Mouse (Mus musculus): ENCODE measurements around the gene Vash2. TPM values are rescaled to one million over a fixed set of nuclear protein-coding genes. Genes with fewer than 3 reads are reported as not detected.

Gene Vash2
- polyA plus RNA-seq, 1 experiment from 2014 or later: 46.2 TPM

DNA sequence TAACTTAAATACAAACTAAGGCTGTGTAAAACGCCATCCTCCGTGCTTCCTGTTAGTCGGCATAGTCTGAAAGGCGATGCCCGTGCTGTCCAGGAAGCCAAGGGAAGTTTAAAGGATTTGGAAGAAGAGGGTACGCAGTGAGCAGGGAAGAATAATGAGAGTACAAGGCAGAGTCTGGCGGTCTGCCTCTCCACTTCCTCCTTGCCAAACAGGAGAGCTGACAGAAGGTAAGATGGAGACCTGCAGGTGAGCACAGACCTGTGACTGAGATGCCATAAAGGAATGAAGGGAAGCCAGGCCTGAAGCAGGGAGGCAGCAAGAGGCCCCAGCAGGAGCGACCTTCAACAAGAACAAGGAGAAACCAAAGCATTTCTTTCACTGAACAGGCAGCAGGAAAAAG, 4.9 kb downstream of the Vash2 start:
- Histone ChIP-seq H3K4me2 (no peak overlapping the region), H3K36me3 (peaks cover 70% of the 10 kb centered on the region), H3K4me3 (no peak overlapping the region), H3K4me1 (peaks cover 69% of the 10 kb centered on the region), H3K9me3 (no peaks in the 10 kb centered on the region), H3K27ac (replicated peaks) (peak overlapping the region; percentile 51), H3K9ac (peak overlapping the region; percentile 47), H3K27me3 (replicated peaks) (no peaks in the 10 kb centered on the region)
- no peak for ATAC-seq (ENCODE audit: extremely low read depth, insufficient number of reproducible peaks, low FRiP score, low TSS enrichment)
- WGBS: 86% methylated on average over 8 of the region's 8 CpGs

DNA sequence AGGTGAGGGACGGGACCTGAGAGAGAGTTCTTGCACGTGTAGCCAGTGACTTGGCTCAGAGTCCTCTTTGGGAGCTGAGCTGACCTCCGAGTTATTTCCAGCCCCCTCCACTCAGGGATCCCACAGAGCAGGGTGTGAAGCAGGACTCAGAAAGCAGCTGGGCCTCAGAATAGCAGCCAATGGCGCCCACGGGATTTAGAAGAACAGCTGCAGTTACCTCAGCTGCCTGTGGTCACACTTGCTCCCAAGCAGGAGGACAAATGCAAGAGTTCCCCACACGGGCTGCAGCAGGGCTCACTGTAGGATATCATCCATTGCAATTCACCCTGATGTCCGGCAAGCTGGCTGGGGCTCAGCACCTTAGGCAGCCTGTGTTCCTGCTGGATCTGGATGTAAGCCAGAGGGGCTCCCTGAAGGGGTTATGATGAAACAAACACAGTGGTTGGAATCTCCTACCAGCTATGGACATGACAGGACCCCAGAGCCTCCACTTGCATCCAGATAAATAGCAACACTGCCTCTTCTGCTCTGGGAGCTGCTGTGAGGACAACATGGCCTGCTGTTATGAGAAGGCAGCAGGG, 6.4 kb downstream of the Vash2 start:
- Histone ChIP-seq H3K9me3 (no peaks in the 10 kb centered on the region), H3K4me1 (peaks cover 70% of the 10 kb centered on the region), H3K9ac (peak overlapping the region; percentile 63), H3K27me3 (replicated peaks) (no peaks in the 10 kb centered on the region), H3K36me3 (peaks cover 84% of the 10 kb centered on the region), H3K4me3 (no peak overlapping the region), H3K4me2 (peak overlapping the region; percentile 15), H3K27ac (replicated peaks) (peak overlapping the region; percentile 88)
- ATAC-seq (ENCODE audit: extremely low read depth, insufficient number of reproducible peaks, low FRiP score, low TSS enrichment): 0 out of 2 replicates have a peak, but pooled peaks have one; percentile 15
- 23% methylated on average over 7 of the region's 7 CpGs for WGBS

DNA sequence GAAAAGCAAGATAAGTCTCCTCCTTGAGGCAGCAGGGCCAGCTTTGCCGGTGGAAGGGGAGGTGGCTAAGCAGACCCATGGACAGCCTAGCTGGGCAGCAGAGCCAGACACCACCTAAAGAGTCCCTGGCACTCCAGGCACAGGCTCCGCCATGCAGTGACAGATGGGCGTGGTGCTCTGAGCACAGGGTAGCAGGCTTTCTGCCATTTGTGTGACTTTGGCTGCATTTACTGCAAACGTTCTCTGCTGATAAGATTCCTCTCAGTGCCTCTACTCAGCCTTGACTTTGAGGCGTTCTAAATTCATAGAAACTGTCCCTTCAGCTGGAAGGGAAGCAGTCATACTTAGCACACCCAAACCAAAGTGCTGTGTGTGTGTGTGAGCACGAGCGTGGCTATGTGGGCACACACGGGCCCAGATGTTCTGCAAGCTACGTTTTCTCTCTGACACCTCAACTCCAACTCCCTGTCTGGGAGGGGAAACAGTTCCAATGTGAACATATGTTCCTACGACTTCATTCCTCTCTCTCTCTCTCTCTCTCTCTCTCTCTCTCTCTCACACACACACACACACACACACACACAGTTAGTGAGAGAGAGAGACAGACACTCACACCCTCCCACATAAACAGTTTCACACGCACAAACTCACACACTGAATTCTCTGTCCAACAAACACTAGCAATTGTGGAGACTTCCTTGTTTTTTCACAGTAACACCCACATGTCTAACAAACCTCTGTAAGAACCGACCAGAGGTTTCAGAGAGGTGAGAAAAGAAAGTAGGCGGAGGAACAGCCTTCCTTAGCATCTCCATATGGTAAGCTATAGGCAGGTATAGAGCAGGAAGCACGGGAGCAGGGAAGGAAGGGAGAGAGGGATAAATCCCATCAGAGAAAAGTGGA, 7.1 kb downstream of the Vash2 start:
- 57% methylated on average over 14 of the region's 14 CpGs for WGBS

DNA sequence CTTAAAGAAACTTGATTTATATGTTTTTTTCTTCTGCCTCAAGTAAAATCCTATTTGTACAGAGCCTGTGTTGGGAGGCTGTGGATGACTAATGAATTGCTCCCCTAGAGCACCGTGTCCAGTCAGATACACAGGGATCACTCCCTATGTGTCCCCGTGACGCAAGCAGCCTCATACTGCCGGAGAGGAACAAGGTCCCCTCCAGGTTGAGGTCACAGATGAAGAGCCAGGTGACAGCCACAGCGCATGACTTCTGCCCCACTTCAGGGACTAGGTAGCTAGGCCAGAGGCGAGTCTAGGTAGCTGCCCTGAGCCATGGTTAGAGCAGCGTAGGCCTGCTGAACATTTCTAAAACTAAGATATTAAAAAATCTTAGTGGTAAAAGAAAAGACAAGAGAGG, 11.1 kb downstream of the Vash2 start:
- H3K4me3 ChIP-seq: no peak overlapping the region
- WGBS: 90% methylated on average over 7 of the region's 7 CpGs
- no peak overlapping the region for H3K27ac ChIP-seq (replicated peaks)
- no peaks in the 10 kb centered on the region for H3K27me3 ChIP-seq (replicated peaks)
- peaks cover 49% of the 10 kb centered on the region for H3K4me1 ChIP-seq
- H3K9me3 ChIP-seq: no peaks in the 10 kb centered on the region
- no peak overlapping the region for H3K4me2 ChIP-seq
- ATAC-seq (ENCODE audit: extremely low read depth, insufficient number of reproducible peaks, low FRiP score, low TSS enrichment): no peak
- H3K36me3 ChIP-seq: peaks cover 91% of the 10 kb centered on the region
- H3K9ac ChIP-seq: no peak overlapping the region

More for the DNA sequence above, 7.1 kb downstream of the Vash2 start:
- H3K27ac ChIP-seq (replicated peaks): peak overlapping the region; percentile 88
- H3K9me3 ChIP-seq: no peaks in the 10 kb centered on the region
- peaks cover 62% of the 10 kb centered on the region for H3K4me1 ChIP-seq
- ATAC-seq (ENCODE audit: extremely low read depth, insufficient number of reproducible peaks, low FRiP score, low TSS enrichment): peak; percentile 12; the same call in 1 of the 2 replicates
- peak overlapping the region; percentile 15; the same call in 1 of the 2 replicates for H3K4me2 ChIP-seq
- no peak overlapping the region for H3K4me3 ChIP-seq
- H3K36me3 ChIP-seq: peaks cover 91% of the 10 kb centered on the region
- peak overlapping the region; percentile 63 for H3K9ac ChIP-seq
- H3K27me3 ChIP-seq (replicated peaks): no peaks in the 10 kb centered on the region

DNA sequence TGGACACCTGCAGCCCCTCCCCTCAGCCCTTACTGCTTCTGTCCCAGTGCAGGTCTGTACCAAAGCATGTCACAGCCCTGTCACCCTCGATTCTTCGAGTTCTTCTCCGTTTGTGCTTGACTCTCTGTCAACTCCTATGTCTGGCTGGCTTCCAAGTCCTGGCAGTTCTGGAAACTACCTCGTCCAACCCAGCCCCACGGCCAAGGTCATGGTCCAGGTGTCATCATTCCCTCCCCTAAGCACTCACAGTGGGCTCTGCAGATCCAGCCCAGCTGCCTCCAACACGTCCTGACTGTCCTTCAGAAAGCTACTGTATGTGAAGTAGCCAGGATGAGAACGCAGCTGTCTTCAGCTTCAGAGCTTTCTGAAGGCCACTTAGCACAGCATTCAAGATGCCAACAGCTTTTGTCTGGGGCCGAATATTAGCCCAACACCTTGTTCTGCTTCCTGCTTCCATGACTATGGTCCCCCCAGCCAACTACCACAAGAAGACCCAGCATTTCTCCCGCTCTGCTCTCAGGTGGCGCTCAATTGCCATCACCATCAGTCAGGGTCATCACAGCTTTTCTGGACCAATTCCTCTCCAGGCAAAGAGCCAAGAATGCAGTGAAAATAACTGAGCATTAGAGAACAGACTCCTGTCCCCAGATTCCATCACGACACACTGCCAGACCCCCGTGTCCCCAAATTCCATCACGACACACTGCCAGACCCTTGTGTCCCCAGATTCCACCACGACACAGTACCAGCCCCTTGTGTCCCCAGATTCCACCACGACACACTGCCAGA, 13.9 kb downstream of the Vash2 start:
- Histone ChIP-seq H3K36me3 (peaks cover 91% of the 10 kb centered on the region), H3K4me1 (peaks cover 31% of the 10 kb centered on the region), H3K27ac (replicated peaks) (peak overlapping the region; percentile 83), H3K27me3 (replicated peaks) (no peaks in the 10 kb centered on the region), H3K4me2 (no peak overlapping the region), H3K4me3 (no peak overlapping the region), H3K9me3 (no peaks in the 10 kb centered on the region), H3K9ac (peak overlapping the region; percentile 39)
- 42% methylated on average over 15 of the region's 15 CpGs for WGBS
- ATAC-seq (ENCODE audit: extremely low read depth, insufficient number of reproducible peaks, low FRiP score, low TSS enrichment): no peak

DNA sequence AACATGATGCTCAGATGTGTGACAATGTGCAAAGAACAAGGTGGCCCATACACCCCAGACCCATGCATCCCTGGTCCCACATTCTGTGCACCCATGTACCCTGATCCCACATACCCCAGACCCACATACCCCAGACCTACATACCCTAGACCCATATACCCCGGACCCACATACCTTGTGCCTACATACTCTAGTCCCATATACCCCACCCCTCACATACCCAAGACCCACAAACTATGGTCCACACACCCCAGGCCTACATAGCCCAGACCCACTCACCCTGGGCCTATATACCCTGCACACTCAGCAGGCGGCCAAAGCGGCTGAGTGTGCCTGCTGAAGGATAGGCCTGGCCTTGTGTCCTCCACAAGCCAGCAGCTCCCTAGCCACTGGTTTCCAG, 16.3 kb downstream of the Vash2 start:
- ATAC-seq (ENCODE audit: extremely low read depth, insufficient number of reproducible peaks, low FRiP score, low TSS enrichment): no peak
- Histone ChIP-seq H3K36me3 (peaks cover 92% of the 10 kb centered on the region), H3K9me3 (no peaks in the 10 kb centered on the region), H3K4me2 (no peak overlapping the region), H3K27me3 (replicated peaks) (no peaks in the 10 kb centered on the region), H3K4me3 (no peak overlapping the region), H3K27ac (replicated peaks) (no peak overlapping the region), H3K9ac (no peak overlapping the region), H3K4me1 (peaks cover 39% of the 10 kb centered on the region)
- WGBS: 80% methylated on average over 3 of the region's 3 CpGs

DNA sequence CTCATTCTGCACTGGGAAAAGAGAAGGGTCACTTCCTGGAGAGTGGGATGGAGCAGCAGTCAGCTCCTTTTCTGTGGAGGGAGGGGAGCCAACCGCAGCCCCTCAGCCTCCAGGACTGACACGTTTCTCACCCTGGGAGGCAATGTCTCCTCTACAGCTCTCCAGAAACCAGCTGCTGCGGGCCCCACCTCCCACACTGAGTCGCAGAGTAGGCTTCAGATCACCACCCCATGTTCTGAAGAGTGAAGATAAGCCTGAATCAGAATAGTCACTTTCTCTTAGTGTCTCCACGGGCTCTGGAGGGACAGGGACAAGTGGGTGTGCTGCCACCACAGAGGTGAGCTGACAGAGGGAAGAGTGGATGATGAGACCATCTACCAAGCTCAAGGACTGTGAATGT, 20.3 kb downstream of the Vash2 start:
- ATAC-seq (ENCODE audit: extremely low read depth, insufficient number of reproducible peaks, low FRiP score, low TSS enrichment): no peak; the same call in 1 of the 2 replicates
- WGBS: 35% methylated on average over 5 of the region's 5 CpGs
- H3K9ac ChIP-seq: peak overlapping the region; percentile 25; the same call in 1 of the 2 replicates
- H3K4me2 ChIP-seq: no peak overlapping the region
- H3K27me3 ChIP-seq (replicated peaks): no peaks in the 10 kb centered on the region
- peak overlapping the region; percentile 50 for H3K27ac ChIP-seq (replicated peaks)
- H3K36me3 ChIP-seq: peaks cover 98% of the 10 kb centered on the region
- H3K9me3 ChIP-seq: no peaks in the 10 kb centered on the region
- peaks cover 36% of the 10 kb centered on the region for H3K4me1 ChIP-seq
- H3K4me3 ChIP-seq: no peak overlapping the region

DNA sequence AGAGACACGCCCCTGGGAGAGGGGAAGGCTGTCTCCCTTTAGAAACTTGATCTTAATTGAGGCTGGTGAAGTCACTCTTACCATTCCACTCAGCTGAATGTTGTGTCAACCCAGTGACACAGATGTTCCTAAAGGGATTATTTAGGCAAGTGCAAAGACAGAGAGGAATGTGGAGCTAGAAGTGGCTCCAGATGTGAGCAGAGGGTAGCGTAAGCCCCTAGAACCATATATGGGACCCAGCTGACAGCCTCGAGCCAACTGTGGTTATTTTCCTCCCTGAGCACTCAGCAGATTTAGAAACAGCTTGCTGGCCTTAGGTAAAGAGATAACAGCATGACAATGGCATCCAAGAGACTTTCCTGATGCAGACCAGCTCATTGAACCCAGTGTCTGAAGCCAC, 26.1 kb downstream of the Vash2 start:
- WGBS: 32% methylated on average over 3 of the region's 3 CpGs
- ATAC-seq (ENCODE audit: extremely low read depth, insufficient number of reproducible peaks, low FRiP score, low TSS enrichment): no peak; the same call in 1 of the 2 replicates
- Histone ChIP-seq H3K27ac (replicated peaks) (peak overlapping the region; percentile 98), H3K4me3 (no peak overlapping the region), H3K4me1 (peaks cover 57% of the 10 kb centered on the region), H3K9ac (0 out of 2 replicates have a peak overlapping the region, but pooled peaks have one; percentile 50), H3K9me3 (no peaks in the 10 kb centered on the region), H3K27me3 (replicated peaks) (no peaks in the 10 kb centered on the region), H3K4me2 (peak overlapping the region; percentile 27), H3K36me3 (peaks cover 99% of the 10 kb centered on the region)

DNA sequence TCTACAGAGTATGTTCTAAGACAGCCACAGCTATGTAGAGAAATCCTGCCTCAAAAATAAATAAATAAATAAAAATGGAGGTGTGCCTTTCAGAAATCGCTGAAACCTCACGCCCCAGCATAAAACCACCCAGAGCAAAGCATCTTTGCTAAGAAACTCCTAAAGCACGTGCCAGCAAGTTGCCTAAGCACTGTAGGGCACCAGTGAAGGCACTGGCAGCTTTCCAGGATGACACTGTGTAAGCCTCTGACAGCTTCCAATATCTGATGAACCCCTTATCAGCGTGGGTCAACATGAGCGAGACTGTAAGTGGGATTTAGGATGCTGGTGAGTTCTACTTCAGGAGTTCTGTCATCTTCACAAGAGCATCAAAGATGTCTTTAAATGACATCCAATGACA, 28.1 kb downstream of the Vash2 start:
- Histone ChIP-seq H3K4me1 (peaks cover 53% of the 10 kb centered on the region), H3K9ac (no peak overlapping the region), H3K27me3 (replicated peaks) (no peaks in the 10 kb centered on the region), H3K9me3 (no peaks in the 10 kb centered on the region), H3K4me3 (no peak overlapping the region), H3K4me2 (no peak overlapping the region), H3K36me3 (peaks cover 99% of the 10 kb centered on the region), H3K27ac (replicated peaks) (0 out of 2 replicates have a peak overlapping the region, but pooled peaks have one; percentile 38)
- WGBS: 61% methylated on average over 5 of the region's 5 CpGs
- ATAC-seq (ENCODE audit: extremely low read depth, insufficient number of reproducible peaks, low FRiP score, low TSS enrichment): no peak

DNA sequence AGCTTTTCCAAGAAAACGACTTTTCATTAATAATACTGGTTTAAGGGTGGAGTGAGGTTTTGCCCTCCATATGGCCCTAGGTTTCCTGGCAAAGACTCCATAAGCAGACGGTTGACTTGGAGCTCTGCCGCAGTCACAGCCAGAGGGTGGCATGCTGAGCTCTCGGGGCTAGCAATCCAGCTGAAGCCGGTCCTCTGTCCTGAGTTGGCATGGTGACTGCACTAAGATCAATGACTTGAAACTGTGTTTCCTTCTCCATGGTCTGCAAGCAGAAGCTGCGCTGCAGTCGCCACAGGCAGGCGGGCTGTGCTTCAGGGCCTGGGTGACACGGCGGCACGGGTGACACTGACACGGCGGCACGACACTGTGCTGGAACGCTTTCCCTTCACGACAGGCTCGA, 30.2 kb downstream of the Vash2 start:
- 85% methylated on average over 17 of the region's 17 CpGs for WGBS
- H3K4me2 ChIP-seq: no peak overlapping the region
- H3K9ac ChIP-seq: no peak overlapping the region
- no peaks in the 10 kb centered on the region for H3K27me3 ChIP-seq (replicated peaks)
- no peak overlapping the region for H3K27ac ChIP-seq (replicated peaks)
- peaks cover 36% of the 10 kb centered on the region for H3K4me1 ChIP-seq
- no peak overlapping the region for H3K4me3 ChIP-seq
- no peak for ATAC-seq (ENCODE audit: extremely low read depth, insufficient number of reproducible peaks, low FRiP score, low TSS enrichment)
- no peaks in the 10 kb centered on the region for H3K9me3 ChIP-seq
- peaks cover 96% of the 10 kb centered on the region for H3K36me3 ChIP-seq

DNA sequence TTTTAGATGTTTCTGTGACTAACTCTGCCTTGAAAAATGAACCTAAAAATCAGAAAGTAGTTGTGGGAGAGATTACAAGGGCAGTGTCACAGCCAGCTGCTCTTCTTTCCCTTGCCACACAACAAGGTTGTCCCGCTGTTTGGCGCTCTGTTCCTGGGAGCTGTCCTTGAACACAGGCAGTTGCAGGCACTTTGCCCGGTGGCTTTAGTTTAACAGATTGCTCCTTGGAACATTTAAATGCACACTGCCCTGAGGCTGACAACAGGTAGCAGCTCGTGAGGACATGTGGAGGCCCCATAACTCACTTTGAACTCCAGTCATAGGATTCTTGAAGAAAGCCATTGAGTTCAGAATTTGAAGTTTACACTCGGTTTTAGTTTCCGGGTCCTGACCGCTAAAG, 30.7 kb downstream of the Vash2 start:
- no peak for ATAC-seq (ENCODE audit: extremely low read depth, insufficient number of reproducible peaks, low FRiP score, low TSS enrichment)
- WGBS: 84% methylated on average over 7 of the region's 7 CpGs
- H3K4me3 ChIP-seq: no peak overlapping the region
- H3K27ac ChIP-seq (replicated peaks): no peak overlapping the region
- peaks cover 31% of the 10 kb centered on the region for H3K4me1 ChIP-seq
- no peak overlapping the region for H3K9ac ChIP-seq
- no peaks in the 10 kb centered on the region for H3K27me3 ChIP-seq (replicated peaks)
- no peak overlapping the region for H3K4me2 ChIP-seq
- H3K36me3 ChIP-seq: peaks cover 96% of the 10 kb centered on the region
- H3K9me3 ChIP-seq: no peaks in the 10 kb centered on the region

All from heart, embryonic 13.5 days (tissue).